In the genomic region with DNA sequence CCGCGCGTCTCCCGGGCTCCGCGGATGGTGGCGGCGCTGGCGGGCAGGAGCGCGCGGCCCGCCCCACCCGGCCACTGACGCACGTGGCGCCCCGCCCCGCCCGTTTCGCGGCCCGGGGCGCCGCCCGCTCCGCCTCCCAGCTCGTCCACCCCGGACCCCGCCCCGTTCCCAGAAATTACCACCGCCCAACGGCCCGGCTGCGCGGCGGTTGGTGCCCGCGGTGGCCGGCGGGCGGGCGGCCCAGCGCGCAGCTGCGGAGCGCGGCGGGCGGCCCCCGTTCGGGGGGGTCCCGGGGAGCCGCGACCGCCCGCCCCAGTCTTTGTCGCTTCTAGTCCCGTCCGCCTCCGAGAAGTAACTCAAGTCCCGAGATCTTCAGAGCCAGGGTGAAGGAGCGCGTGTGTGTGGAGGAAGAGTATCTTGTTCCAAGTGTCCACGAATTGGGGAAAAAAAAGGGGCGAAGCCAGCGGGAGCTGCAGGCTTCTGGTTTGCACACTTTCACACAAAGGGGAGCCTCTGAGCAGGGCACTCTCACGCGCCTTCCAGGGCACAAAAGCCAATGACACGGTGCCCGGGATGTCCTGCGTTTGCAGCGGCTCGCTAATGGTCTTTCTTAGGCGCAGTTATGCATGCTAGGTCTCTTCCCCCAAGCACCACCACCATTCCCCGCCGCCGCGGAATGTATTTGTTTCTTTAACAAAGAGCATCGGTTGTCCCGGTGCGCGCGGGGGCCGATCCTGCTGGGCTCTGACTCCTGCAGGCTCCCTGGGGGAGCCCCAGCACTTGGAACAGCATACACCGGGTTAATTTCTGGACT, we compare ENCODE assay signal across 8 mouse cellular contexts. TPM values are rescaled to one million over a fixed set of nuclear protein-coding genes. Genes with fewer than 3 reads are reported as not detected.
DNase-seq lines count a peak whose midpoint lies in the region; ATAC-seq lines count a peak whose summit lies in the region.

No protein-coding gene starts in this region.

- peak overlapping the region; percentile 95 for H3K4me2 ChIP-seq in heart, embryonic 15.5 days
- H3K4me2 ChIP-seq in liver, embryonic 15.5 days = peak overlapping the region; percentile 100
- peak overlapping the region; percentile 78 for H3K4me2 ChIP-seq in neural tube, embryonic 12.5 days (replicated peaks)
- peak overlapping the region; percentile 90 for H3K4me2 ChIP-seq in stomach, embryonic 16.5 days (ENCODE audit: low read depth, low read length)

- H3K9ac ChIP-seq in heart, embryonic 15.5 days = peak overlapping the region; percentile 96
- peak overlapping the region; percentile 97 for H3K9ac ChIP-seq in liver, embryonic 15.5 days
- H3K9ac ChIP-seq in neural tube, embryonic 12.5 days = peak overlapping the region; percentile 94
- peak overlapping the region; percentile 97 for H3K9ac ChIP-seq in stomach, embryonic 16.5 days (ENCODE audit: low read length)

- peak overlapping the region; percentile 100 for H3K4me3 ChIP-seq in brown adipose tissue, adult 24 weeks (ENCODE audit: insufficient read depth, low read depth, low read length)
- peak overlapping the region; percentile 97 for H3K4me3 ChIP-seq in forebrain, embryonic 10.5 days
- H3K4me3 ChIP-seq in heart, embryonic 15.5 days = peak overlapping the region; percentile 93
- peak overlapping the region; percentile 97 for H3K4me3 ChIP-seq in liver, embryonic 15.5 days (replicated peaks)
- H3K4me3 ChIP-seq in neural tube, embryonic 12.5 days = peak overlapping the region; percentile 96
- H3K4me3 ChIP-seq in stomach, embryonic 16.5 days (replicated peaks; ENCODE audit: low read length) = peak overlapping the region; percentile 92

- ATAC-seq in CD4-positive, CD25-positive, alpha-beta regulatory T cell, adult 4 months = peak; percentile 38
- ATAC-seq in heart, embryonic 15.5 days (replicated peaks; ENCODE audit: insufficient number of reproducible peaks, insufficient read depth, low FRiP score, low read depth) = peak; percentile 87
- ATAC-seq in liver, embryonic 15.5 days (ENCODE audit: insufficient read depth) = peak; percentile 79
- ATAC-seq in neural tube, embryonic 12.5 days (ENCODE audit: low FRiP score, low read depth) = peak; percentile 81
- ATAC-seq in stomach, embryonic 16.5 days (ENCODE audit: insufficient read depth, low FRiP score) = peak; percentile 90

- no peaks in the 10 kb centered on the region for H3K36me3 ChIP-seq in forebrain, embryonic 10.5 days (replicated peaks)
- H3K36me3 ChIP-seq in heart, embryonic 15.5 days = no peaks in the 10 kb centered on the region
- H3K36me3 ChIP-seq in liver, embryonic 15.5 days (replicated peaks) = no peaks in the 10 kb centered on the region
- no peaks in the 10 kb centered on the region for H3K36me3 ChIP-seq in neural tube, embryonic 12.5 days
- H3K36me3 ChIP-seq in stomach, embryonic 16.5 days (ENCODE audit: control insufficient read depth, insufficient read depth, low read length) = no peaks in the 10 kb centered on the region

- no peaks in the 10 kb centered on the region; the same call in 1 of the 2 replicates for H3K9me3 ChIP-seq in forebrain, embryonic 10.5 days
- H3K9me3 ChIP-seq in heart, embryonic 15.5 days (replicated peaks) = no peaks in the 10 kb centered on the region
- H3K9me3 ChIP-seq in liver, embryonic 15.5 days (replicated peaks) = no peaks in the 10 kb centered on the region
- no peaks in the 10 kb centered on the region for H3K9me3 ChIP-seq in neural tube, embryonic 12.5 days
- no peaks in the 10 kb centered on the region; the same call in 1 of the 2 replicates for H3K9me3 ChIP-seq in stomach, embryonic 16.5 days (replicated peaks; ENCODE audit: control insufficient read depth, low read length)

- WGBS in forebrain, embryonic 10.5 days = under 1% methylated on average over 82 of the region's 86 CpGs
- under 1% methylated on average over 64 of the region's 86 CpGs for whole genome bisulfite sequencing in heart, embryonic 15.5 days
- under 1% methylated on average over 85 of the region's 86 CpGs for WGBS in liver, embryonic 15.5 days (ENCODE audit: insufficient replicate concordance)
- WGBS in neural tube, embryonic 12.5 days = 1% methylated on average over 86 of the region's 86 CpGs
- WGBS in stomach, embryonic 16.5 days = under 1% methylated on average over 74 of the region's 86 CpGs

- peak; percentile 83 for DNase-seq in forebrain, embryonic 10.5 days (ENCODE audit: extremely low spot score, low spot score)
- DNase-seq in kidney, postnatal 14 days = peak; percentile 94

- no peaks in the 10 kb centered on the region for H3K4me1 ChIP-seq in brown adipose tissue, adult 24 weeks (ENCODE audit: control insufficient read depth, insufficient read depth, insufficient read length, low read length)
- H3K4me1 ChIP-seq in forebrain, embryonic 10.5 days = peaks cover 19% of the 10 kb centered on the region
- H3K4me1 ChIP-seq in heart, embryonic 15.5 days (replicated peaks) = peaks cover 9% of the 10 kb centered on the region
- H3K4me1 ChIP-seq in liver, embryonic 15.5 days (replicated peaks) = peaks cover 32% of the 10 kb centered on the region
- H3K4me1 ChIP-seq in neural tube, embryonic 12.5 days = peaks cover 6% of the 10 kb centered on the region
- H3K4me1 ChIP-seq in stomach, embryonic 16.5 days (ENCODE audit: control insufficient read depth, insufficient read depth, low read length) = 0 out of 2 replicates have a peak, but pooled peaks cover 5% of the 10 kb centered on the region

- peak overlapping the region; percentile 79 for H3K27ac ChIP-seq in brown adipose tissue, adult 24 weeks (replicated peaks; ENCODE audit: low read depth, low read length)
- H3K27ac ChIP-seq in forebrain, embryonic 10.5 days = peak overlapping the region; percentile 99
- peak overlapping the region; percentile 100 for H3K27ac ChIP-seq in heart, embryonic 15.5 days
- peak overlapping the region; percentile 98 for H3K27ac ChIP-seq in liver, embryonic 15.5 days (replicated peaks)
- peak overlapping the region; percentile 96 for H3K27ac ChIP-seq in neural tube, embryonic 12.5 days
- peak overlapping the region; percentile 97 for H3K27ac ChIP-seq in stomach, embryonic 16.5 days (ENCODE audit: low read length)

- no peaks in the 10 kb centered on the region for H3K27me3 ChIP-seq in forebrain, embryonic 10.5 days (ENCODE audit: poor library complexity, severe bottlenecking)
- H3K27me3 ChIP-seq in heart, embryonic 15.5 days = no peaks in the 10 kb centered on the region
- no peaks in the 10 kb centered on the region for H3K27me3 ChIP-seq in liver, embryonic 15.5 days
- H3K27me3 ChIP-seq in neural tube, embryonic 12.5 days (replicated peaks) = no peaks in the 10 kb centered on the region
- H3K27me3 ChIP-seq in stomach, embryonic 16.5 days (ENCODE audit: control insufficient read depth, insufficient read depth, low read length) = no peaks in the 10 kb centered on the region

RNA-seq across cellular contexts. Expression of gene Elf2, which starts 1.0 kb away (rescaled TPM):
- polyA plus RNA-seq in CD4-positive, CD25-positive, alpha-beta regulatory T cell, adult 4 months (2017; shearing (Covaris generic)) = 10 to 100 TPM; 55.9 to 66.9 TPM
- polyA plus RNA-seq in brown adipose tissue, adult 24 weeks (2012; ENCODE audit: insufficient read depth, insufficient read length, missing spikeins) = 20.0 and 24.1 TPM in 2 replicates
- 41.6 and 44.2 TPM in 2 replicates for polyA plus RNA-seq in forebrain, embryonic 10.5 days (2016; fragmentation: Nextera tagmentation; extraction: Ambion mirVana)
- 51.3 and 55.4 TPM in 2 replicates for polyA plus RNA-seq in heart, embryonic 15.5 days (2015; fragmentation: Nextera tagmentation; extraction: Ambion mirVana)
- 22.3 and 22.6 TPM in 2 replicates for polyA plus RNA-seq in liver, embryonic 15.5 days (2015; fragmentation: Nextera tagmentation; extraction: Ambion mirVana)
- 41.2 and 57.2 TPM in 2 replicates for polyA plus RNA-seq in neural tube, embryonic 12.5 days (2016; fragmentation: Nextera tagmentation; extraction: Ambion mirVana)
- polyA plus RNA-seq in stomach, embryonic 16.5 days (2015; fragmentation: Nextera tagmentation; extraction: Ambion mirVana) = 58.2 and 58.7 TPM in 2 replicates

RNA-seq across cellular contexts. Expression of gene Mgarp, which starts 55.1 kb away (rescaled TPM):
- 1 to 10 TPM; 1.7 to 2.4 TPM for polyA plus RNA-seq in CD4-positive, CD25-positive, alpha-beta regulatory T cell, adult 4 months (2017; shearing (Covaris generic))
- not detected in 2 replicates for polyA plus RNA-seq in brown adipose tissue, adult 24 weeks (2012; ENCODE audit: insufficient read depth, insufficient read length, missing spikeins)
- polyA plus RNA-seq in forebrain, embryonic 10.5 days (2016; fragmentation: Nextera tagmentation; extraction: Ambion mirVana) = 8.4 and 12.8 TPM in 2 replicates
- polyA plus RNA-seq in heart, embryonic 15.5 days (2015; fragmentation: Nextera tagmentation; extraction: Ambion mirVana) = 6.9 and 9.5 TPM in 2 replicates
- 1.3 and 1.9 TPM in 2 replicates for polyA plus RNA-seq in liver, embryonic 15.5 days (2015; fragmentation: Nextera tagmentation; extraction: Ambion mirVana)
- polyA plus RNA-seq in neural tube, embryonic 12.5 days (2016; fragmentation: Nextera tagmentation; extraction: Ambion mirVana) = 2.4 and 2.5 TPM in 2 replicates
- 4.2 and 4.5 TPM in 2 replicates for polyA plus RNA-seq in stomach, embryonic 16.5 days (2015; fragmentation: Nextera tagmentation; extraction: Ambion mirVana)

Comparison
In these comparisons a context has a peak if more than half of its experiments do, and no peak if none do; other contexts are left out.
1. Peak in every context shown above with its lines: DNase-seq, ATAC-seq, H3K4me3 ChIP-seq and H3K27ac ChIP-seq.
2. ATAC-seq: peak in every context shown above with its lines; median percentile 90 in stomach, embryonic 16.5 days; 87 in heart, embryonic 15.5 days; 81 in neural tube, embryonic 12.5 days; 79 in liver, embryonic 15.5 days; 38 in CD4-positive, CD25-positive, alpha-beta regulatory T cell, adult 4 months.